Mouse (Mus musculus) lung, postnatal 0 days (tissue): ENCODE data around the gene Fstl4.

ENCODE experiments used
- CTCF ChIP-seq: IDR thresholded peaks from 2 replicates; pipeline ENCODE4 v1.5.1; 2016; ENCODE audit warnings: antibody characterized with exemption, mild to moderate bottlenecking
- EP300 ChIP-seq: IDR thresholded peaks from 2 replicates; pipeline ENCODE4 v1.6.1; 2016; ENCODE audit warnings: antibody characterized with exemption, mild to moderate bottlenecking, control low read depth

DNA sequence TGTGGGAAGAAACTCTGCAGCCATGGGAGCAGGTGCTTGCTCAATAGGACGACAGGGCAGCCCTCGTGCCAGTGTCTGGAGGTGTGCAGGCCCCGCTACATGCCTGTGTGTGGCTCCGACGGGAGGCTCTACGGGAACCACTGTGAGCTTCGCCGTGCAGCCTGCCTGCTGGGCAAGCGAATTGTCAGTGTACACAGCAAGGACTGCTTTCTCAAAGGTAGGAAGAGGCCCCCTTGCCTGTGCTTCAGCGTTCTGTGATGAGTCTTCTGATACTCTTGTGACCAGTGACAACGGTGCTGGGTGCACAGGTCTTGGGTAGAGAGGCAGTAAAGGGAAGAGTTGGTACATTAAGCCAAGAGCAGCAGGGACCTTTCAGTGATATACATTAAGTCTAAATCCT, 235.8 kb downstream of the Fstl4 start:
- TF ChIP-seq EP300 (no peak), CTCF (no peak)
